Mouse (Mus musculus): ENCODE measurements around the gene Prrt2. TPM values are rescaled to one million over a fixed set of nuclear protein-coding genes. Genes with fewer than 3 reads are reported as not detected.

The Prrt2 gene
- total RNA-seq, 2 experiments from 2014 or later, result 1.6 to 2.0 TPM

DNA sequence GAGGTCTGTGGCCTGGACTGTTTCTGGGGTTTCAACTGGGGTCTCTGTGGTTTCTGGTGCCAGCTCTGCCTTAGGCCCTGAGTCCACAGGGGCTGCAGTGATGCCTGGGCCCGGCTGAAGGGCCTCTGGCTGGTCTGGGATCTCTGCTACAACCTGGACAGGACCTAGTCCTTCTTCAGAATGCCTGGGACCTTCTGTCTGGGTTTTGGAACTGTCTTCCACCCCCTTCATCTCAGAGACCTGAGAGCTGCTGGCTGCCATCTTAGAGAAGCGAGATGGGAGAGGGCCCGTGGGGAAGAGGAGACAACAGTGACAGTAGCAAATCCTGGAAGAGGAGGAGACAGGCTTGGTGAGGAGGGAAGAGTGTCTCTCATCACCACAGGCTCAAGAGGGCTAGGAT, 980 bp downstream of the Prrt2 start:
- no peak for DNase-seq

DNA sequence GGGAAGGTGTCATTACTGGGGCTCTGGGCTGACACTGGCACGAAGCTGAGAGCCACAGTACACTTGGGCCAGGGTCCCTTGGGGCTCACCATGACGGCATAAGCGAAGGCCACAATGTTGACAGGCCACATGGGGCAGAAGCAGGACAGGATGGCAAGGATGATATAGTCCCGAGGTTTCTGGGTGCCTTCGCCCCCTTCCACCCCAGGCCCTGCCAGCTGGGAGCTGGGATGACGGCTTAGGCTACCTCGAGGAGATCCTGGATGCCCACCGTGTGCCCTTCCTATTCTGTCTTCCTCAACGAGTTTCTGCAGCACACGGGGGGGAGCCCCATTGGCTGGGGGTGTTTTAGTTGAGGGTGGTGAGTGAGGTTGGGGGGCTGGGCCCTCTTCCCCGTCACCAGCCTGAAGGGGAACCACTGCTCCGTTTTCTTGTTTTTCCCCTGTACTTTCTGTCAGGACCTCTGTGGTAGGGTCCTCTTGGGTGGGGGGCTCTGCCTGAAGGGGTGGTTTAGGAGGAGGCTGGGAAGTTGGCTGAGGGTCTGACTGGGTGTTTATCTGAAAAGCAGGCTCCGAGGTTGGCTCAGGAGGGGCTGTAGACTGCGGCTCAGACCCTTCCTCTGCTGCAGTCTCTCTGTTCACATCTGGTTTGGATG, 1.6 kb downstream of the Prrt2 start:
- DNase-seq, result no peak

DNA sequence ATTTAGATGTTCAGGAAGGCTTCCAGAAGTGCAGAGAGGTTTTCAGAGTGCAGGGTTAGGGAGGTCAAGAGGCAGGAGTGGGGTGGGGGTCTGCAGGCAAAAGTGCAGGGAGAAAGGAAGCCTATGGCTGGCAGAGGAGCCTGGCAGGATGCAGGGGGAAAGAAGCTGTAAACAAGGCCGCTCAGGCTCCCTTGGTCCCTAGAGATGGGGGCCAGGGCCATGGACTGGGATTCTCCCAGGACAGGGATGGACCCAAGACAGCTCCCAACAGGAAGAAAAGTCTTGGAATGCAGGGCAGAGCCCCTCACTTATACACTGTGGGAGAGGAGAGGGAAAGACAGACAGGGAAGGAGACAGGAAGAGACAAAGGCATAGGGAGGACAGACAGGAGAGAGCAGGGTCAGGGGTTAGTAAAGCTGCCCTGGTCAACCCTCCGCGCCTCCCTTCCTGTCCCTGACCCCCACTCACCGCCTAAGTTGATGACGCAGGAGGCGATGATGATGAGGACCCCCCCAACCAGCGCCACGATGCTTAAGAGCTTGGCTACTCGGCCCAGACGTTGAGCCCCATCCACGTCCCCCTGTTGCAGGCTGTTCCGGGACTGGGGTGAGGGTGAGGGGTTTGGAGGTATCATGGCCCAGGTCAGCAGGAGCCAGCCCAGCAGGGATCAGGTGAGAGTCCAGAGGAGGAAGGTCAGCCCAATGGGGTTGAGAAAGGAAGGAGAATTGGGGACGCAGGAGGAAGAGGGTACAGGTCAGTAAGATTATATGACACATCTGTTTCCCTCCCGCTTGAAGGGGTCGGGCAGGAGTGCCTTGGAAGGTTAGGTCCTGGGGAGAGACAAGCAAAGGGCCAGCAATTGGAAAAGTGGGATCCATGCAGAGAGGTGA, 2.4 kb downstream of the Prrt2 start:
- DNase-seq, result no peak

DNA sequence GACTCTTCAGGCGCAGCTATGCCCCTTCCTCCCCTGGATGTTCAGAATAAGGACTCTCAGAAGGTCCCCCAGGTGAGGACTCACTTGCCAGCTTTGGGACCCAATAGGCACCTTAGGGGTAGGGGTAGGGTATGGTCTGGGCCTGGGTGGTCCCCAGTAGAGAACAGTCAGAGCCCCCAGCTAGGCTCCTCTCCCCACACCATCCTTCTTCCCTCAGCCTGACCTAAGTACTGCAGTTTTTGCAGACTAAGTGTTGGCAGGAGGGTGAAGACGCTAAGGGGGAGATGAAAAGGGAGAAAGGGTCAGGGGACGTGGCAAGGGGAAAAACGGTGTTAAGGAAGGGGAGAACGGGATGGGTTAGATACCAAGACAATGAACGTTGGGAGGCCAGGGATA, 3.1 kb downstream of the Prrt2 start:
- no peak for DNase-seq

DNA sequence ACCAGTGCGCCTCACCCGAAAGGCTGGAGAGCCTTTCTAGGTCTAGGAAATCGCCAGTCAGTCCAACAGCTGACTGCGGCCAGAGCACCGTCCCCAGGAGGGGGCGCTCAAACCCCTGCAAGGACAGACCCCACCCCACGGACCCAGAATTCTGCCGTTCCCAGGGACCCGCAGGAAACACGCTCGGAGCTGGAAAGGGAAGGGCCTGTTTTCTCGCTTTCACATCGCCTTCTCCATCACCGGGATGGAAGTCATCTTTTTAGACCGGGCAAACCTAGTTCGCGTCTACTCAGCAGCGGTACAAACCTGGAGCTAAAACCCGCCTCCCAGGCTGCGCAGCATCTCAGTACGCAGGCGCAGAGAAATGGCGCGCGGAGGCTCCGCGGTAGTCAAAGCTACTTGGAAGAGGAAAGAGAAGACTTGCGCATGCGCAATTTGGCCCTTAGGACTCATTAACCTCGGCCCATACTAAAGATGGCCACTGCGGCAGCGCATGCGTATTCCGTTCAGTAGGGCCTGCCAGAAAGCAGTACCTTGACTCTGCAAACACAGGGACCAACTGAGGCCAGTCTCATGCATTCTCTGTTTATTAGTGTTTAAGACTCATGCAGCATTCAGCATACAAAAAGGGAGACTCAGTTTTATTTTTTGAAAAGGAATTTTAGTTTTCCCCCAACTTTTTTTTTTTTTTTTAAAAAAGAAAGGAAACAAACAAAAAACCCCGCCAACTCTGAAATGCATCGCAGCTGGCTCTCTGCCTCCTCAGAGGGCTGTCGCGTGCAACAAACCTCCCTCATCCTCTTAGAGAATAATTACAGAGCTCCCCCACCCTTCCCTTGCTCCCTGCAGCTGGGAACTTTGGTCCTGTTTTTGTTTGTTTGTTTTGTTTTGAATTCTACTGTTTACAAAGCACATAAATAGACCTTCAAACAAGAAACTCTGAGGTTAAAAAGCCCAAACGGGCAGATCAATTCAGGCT, 3.8 kb downstream of the Prrt2 start, which contains the start of gene Pagr1a:
Pagr1a (minus strand) TSS at position 382 of the 979 bp plus-strand sequence.
- peak; percentile 98 for DNase-seq

DNA sequence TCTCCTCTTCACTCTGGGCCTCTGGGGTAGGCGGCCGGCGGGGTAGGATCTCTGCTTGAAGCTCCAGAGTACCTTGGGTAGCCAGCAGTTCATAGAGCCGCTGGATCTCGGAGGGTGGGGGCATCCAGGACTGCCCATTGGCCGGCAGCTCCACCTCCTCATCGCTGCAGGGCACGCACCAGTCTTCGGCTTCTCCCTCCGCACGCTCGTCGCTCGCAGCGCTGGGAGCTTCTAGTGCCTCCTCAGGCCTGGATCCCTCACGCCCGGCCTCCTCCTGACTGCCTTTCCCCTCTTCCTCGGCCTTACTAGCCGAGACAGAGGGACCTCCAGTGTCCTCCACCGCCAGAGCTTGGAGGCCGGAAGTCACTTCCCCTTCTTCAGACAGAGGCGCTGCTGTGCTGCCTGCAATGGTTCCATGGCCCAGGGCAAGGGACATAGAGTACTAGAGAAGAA, 4.5 kb downstream of the Prrt2 start:
- peak; percentile 64 for DNase-seq

DNA sequence TGATC, 4.7 kb downstream of the Prrt2 start, which contains the start of gene Pagr1b:
Pagr1b (minus strand) TSS at position 4 of the 5 bp plus-strand sequence.
- DNase-seq, result no peak

DNA sequence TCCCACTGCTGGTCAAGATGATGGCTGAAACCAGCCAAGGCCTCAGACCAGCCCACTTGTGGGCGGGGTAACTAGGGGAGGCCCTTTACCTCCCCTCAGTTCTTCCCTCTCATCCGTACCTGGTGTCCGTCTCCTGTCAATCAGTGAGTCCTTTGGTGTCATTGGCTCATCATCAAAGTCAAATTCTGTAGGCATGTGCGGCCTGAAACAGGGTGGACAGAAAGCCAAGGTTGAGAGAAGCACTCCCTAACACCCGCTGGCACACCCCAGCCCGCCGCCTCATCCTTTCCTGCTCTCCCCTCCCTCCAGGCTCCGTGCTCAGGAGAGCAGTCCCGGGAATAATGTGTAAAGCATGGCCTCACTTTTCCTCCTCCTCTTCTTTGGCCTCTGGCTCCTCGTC, 4.9 kb downstream of the Prrt2 start:
- DNase-seq, result peak; percentile 43

DNA sequence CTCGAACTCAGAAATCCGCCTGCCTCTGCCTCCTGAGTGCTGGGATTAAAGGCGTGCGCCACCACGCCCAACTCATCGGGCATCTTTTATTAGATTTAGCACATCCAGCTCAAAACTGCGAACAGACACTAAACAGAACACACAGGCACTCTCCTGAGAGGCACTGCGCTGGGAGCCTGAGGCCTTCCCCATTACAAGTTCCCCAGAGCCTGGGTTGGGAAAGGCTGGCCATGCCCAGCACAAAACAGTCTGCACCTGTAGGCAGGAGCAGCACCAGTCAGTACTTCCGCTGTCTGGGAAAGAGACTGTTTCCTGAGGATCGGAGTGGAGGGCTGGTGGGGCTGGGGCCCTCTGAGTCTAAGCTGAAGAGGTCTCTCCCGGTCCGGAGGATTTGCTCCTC, 6.0 kb downstream of the Prrt2 start:
- no peak for DNase-seq

DNA sequence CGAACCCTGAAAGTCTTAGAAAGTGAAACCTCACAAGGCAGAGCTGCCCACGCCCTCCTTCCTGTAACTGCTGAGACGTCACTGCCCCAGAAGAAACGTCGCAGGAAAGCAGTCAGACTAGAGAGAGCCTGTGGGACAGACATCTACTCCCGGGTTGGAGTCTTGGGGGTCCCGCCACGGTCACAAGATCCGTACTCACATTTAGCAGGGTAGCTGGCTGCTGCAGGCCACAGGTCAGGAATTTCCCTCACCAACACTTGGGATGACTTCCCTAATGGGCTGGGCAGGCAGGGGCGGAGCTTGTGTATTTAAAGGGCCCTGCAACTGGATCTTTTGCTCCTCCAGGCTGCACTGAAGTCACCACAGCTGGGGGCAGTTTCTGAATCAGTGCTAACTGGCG, 6.7 kb downstream of the Prrt2 start, which contains the start of gene Mvp:
Mvp (minus strand) TSS at position 302 of the 400 bp plus-strand sequence.
- peak; percentile 72 for DNase-seq

DNA sequence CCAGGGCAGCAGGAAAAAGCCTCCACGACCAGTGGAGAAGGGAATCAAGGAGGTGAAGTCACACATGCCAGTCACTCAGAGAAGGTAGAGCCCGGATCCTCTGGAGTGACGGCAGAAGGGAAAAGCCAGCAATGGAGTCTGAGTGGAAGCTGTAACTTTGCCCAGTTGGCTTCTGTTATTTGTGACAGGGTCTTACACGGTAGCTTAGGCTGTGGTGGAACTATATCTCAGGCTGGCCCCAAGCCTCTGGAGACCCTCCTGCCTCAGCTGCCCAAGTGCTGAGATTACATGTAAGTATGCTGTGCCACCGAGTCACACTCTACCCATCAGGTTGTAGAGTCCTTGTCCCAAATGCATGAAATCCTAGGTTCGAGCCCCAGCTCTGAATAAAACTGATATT, 7.6 kb downstream of the Prrt2 start:
- no peak for DNase-seq

DNA sequence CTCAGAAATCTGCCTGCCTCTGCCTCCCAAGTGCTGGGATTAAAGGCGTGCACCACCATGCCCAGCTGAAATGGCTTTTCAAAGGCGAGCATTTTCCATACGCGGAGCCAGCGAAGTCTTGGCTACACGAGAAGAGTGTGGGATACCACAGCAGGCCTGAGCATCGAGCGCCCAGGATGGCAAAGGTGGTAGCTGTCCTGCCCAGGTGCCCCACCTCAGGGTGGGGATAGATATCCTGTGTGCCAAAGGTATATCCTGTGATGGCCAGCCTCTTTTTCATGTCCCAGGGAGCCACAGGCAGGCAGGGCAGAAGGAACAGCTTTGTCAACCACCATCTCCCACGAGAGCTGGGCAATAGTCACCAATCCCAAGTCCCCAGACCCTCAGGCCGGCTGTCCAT, 8.2 kb downstream of the Prrt2 start:
- DNase-seq, result no peak

DNA sequence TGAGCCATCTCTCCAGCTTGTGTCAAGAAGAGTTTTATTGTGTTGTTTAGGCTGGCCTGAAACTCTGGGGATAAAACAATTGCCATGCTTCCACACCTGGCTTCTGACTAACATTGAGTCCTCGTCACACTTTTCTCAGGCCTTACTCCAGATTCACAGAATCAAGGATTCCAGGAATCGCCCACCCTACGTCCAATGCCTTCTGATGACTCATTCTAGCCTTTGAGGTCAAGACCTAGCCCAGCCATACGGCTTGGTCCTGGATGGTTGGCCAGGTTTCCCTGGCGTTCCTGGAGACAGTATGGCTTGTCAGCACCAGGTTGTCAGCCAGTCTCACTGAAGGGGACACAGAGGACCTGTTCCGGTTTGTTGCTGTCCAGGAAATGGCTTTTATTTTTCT, 8.6 kb downstream of the Prrt2 start:
- no peak for DNase-seq

DNA sequence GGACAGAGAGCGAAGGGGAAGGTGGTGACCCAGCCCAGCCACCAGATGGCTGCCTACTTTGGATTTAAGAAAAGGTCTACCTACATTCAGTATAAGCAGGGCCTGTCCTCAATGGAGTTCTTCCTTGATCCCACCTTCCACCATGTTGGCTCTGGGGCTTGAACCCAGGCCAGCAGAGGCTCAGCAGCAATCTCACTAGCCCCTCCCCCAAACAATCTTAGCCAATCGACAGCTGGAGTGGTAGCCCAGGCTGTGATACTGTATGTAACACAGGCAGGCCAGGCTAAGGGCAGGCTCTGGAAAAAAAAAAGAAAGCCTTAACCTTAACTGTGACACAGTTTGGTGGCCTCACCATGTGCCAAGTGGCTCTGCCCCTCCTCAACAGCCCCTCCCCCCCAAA, 9.3 kb downstream of the Prrt2 start:
- DNase-seq, result no peak

DNA sequence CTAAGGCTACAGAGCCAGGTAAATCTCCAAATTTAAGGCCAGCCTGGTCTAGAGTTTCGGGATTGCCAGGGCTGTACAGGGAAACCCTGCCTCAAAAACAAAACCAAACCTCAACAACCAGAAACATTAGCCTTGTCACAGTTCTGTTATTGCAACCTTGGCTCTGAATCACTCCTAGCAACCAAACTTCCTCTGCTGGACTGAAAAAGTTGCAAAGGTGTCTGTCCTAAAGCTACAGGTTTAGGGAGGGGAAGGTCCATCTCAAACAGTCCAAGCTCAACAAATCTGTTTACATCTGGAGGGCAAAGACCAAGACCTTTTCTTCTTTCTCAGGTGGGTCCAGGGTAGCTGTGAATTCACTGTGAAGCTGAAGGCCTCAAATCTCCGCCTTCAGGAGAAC, 10.0 kb downstream of the Prrt2 start:
- no peak for DNase-seq

DNA sequence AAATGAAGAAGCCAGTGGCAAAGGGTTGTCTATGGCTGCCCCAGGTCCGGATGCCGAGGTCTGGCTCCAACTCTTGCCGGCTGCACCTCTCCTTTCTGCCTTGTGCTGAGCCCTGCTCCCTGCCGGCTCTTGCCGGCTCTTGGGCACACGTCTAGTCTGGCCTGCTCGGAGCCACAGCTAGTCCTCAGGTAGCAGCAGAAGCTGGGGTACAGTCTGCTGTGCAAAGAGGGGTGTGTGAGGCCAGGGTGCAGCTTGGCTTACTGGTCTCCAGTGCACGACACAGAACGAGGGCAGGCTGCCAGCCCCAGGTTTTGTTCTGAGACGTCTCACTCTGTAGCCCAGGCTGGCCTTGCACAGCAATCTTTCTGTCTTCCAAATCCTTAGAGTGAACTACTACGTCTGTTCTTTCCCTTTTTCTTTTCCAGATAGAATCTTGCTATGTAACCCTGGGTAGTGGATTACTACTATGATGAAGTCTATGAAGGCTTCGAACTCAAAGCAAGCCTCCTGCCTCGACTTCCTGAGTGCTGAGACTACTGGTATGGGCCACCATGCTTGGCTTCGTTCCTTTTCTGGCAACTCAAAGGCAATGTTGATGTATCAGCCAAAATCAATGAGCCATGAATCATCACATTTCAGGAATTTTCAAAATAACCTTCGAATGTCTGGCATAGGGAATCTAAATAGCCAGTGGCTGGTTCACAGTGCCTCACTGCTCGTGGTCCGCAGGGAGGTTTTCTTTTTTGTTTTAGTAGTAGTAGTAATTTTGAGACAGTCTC, 11.5 kb downstream of the Prrt2 start:
- DNase-seq, result no peak

DNA sequence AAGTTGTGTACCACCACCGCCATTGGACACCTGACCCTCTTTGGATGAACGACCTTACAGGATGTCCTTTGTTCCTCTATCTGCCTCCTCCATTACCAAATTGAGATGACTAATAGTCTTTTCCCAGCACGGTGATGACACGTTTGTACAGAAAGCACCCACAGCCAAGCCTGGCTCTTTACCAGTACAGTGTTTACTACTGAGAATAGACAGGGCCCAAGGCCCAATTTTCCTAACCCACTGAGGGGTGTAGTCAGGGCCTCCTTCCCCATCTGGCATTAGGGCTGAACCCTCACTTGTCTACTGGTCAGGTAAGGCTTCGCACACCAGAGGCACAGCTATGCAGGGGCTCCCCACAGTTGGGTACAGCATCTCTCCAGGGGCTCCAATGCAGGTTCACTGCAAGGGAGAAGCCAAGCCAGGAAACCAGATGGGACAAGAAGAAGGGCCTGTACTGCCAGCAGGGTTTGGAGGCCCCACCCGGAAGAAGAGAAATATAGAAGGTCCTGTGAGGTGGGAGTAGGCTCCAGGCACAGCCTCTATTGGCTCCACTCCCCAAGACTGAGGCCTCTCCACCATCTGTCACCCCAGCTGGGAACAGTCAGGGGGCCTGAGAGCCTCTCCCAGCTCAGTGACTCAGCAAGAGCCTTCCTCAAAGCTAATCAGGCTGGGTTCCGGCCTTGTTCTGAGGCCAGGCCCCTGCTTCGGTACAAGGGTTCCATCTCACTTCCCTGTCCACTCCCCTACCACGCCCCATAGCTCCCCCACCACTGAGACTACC, 12.6 kb downstream of the Prrt2 start:
- DNase-seq, result peak; percentile 77

DNA sequence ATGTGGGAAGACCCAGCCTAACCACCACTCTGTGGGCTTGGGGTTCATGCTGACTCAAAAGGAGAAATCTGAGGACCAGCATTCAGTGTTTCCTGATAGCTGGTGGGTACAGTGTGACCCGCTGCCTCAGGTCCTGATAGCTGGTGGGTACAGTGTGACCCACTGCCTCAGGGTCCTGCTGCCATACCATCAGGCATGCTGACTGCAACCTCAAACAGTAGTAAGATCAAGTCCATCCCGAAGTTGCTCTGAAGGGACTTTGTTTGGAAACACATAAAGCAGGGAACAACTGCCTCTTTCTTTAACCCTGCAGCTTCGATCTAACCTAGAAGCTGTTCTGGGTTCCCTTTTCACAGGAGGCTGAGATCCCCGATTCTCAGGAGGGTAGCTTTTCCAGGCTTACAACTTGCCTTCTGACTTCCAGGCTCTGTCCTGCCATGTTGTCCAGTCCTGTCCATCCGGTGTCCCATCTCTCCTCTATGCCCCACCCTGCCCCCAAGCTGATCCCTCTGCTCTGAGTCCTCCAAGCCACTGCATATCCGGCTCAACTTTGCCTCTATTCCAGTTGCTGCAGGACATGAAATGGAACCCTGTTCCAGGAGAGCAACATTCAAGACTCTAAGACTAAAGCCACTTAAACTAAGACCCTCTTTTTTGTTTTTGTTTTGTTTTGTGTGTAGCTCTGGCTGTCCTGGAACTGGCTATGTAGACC, 13.5 kb downstream of the Prrt2 start:
- no peak for DNase-seq

DNA sequence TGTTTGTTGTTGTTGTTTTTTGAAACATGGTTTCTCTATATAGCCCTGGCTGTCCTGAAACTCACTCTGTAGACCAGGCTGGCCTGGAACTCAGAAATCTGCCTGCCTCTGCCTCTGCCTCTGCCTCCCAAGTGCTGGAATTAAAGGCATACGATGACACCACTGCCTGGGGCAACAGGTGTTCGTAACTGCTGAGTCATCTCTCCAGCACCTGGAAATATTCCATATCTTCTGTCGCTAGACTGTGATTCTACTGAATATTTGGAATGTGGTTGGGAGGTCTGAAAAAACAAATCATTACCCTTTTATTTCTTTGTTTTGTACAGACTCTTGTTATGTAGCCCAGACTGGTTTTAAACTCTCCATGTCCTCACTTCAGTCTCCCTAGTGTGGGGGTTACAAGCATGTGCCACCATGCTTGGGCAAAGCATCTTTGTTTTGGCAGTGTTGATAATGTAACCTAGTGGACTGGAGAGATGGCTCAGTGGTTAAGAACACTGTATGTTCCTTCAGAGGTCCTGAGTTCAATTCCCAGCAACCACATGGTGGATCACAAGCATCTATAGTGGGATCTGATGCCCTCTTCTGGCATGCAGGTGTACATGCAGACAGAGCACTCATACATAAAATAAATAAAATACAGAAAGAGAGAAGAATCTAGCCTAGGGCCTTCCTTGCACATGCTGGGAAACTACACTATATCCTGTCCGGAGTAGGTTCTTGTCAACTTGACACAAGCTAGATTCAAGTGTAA, 16.7 kb downstream of the Prrt2 start:
- DNase-seq, result no peak

DNA sequence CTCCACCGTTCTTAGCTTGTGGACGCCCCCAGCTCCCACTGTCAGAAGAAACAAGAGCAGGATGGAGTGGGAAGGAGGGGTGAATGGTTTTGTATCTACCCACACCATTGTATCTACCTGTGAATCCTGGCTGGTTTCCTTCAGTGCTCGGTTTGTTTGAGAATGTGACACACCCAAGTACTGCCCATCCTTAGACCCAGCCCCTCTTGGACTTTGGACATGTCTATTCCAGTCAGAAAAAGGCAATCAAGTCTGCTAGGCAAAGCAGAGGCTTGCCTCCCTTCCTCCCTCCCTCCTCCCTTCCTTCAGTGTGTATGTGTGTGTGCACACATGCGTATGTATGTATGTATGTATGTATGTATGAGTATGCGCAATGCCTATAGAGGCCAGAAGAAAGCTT, 17.4 kb downstream of the Prrt2 start:
- DNase-seq, result no peak
